Mouse (Mus musculus) heart, postnatal 0 days (tissue): ENCODE data around the gene Sugp1.

ENCODE experiments used
- CTCF ChIP-seq: IDR thresholded peaks from 2 replicates; pipeline ENCODE4 v1.5.1; 2016; ENCODE audit warnings: antibody characterized with exemption, control low read depth, low read depth
- EP300 ChIP-seq: IDR thresholded peaks from 2 replicates; pipeline ENCODE4 v1.6.1; 2016; ENCODE audit warnings: antibody characterized with exemption, low read depth

DNA sequence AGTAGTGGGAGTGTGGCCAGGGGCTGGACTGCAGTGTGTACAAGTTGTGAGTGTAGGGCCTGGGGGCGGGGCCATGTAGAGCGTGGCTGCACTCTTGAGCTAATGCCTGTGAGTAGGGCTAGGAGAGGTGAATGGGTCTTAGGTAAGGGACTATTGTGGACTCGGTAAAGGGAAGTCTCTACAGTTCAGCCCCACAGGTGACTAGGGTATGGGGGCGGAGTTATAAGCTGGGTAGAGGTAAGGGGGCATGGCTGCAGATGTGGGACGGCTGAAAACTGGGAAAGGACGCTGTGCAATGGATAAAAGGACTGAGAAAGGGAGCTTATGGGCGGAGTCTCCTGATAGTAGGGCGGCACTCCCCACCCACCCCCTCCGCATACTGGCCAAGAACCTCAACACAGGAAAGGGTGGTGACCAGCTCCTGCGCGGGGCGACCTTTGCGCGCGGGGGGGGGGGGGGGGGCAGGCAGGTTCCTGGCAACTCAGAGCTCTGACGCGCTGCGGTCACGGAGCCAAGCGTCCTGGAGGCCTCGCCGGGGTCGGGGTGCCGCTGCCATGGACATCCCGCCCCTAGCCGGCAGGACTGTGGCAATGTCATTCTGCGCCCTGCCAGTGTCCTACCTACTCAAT lies 29.9 kb downstream of the Sugp1 start, which contains the start of gene Tm6sf2:
- TF ChIP-seq CTCF (no peak), EP300 (no peak)
